Mouse (Mus musculus) G1E (cell line): ENCODE results near the gene Cnbd2. TPM values are rescaled to one million over a fixed set of nuclear protein-coding genes. Genes with fewer than 3 reads are reported as not detected.

Experiments
- ATAC-seq: 2 replicates; pipeline ENCODE4 v1.8.0; 2016; ENCODE audit warnings: mild to moderate bottlenecking; ENCODE audit not compliant: insufficient number of reproducible peaks, poor library complexity, low FRiP score, severe bottlenecking; ENCODE audit errors: extremely low read depth
- DNase-seq: peaks from one replicate; pipeline ENCODE4 v3.0.0; 2012; ENCODE audit warnings: low spot score
- H3K27me3 ChIP-seq: 2 replicates; pipeline ENCODE4 v1.6.1; 2012; ENCODE audit warnings: mild to moderate bottlenecking, low read length, inconsistent platforms; ENCODE audit not compliant: insufficient read depth
- H3K36me3 ChIP-seq: replicated peaks from 2 replicates; pipeline ENCODE3; 2012; ENCODE audit warnings: mild to moderate bottlenecking, inconsistent platforms
- H3K4me1 ChIP-seq: 2 replicates; pipeline ENCODE4 v1.6.1; 2012; ENCODE audit warnings: low read depth, low read length, inconsistent platforms, mixed read lengths; ENCODE audit not compliant: insufficient read depth
- H3K4me3 ChIP-seq: 2 replicates; pipeline ENCODE4 v1.5.1; 2012; ENCODE audit warnings: low read depth, mild to moderate bottlenecking, inconsistent platforms, low read length, moderate library complexity, mixed read lengths
- H3K9me3 ChIP-seq: replicated peaks from 2 replicates; pipeline ENCODE4 v1.6.1; 2012; ENCODE audit warnings: inconsistent platforms
- CTCF ChIP-seq: IDR thresholded peaks from 2 replicates; pipeline ENCODE4 v1.5.1; 2012; ENCODE audit warnings: low read depth, low read length, inconsistent platforms, mixed read lengths
- GATA1 ChIP-seq: IDR thresholded peaks from 2 replicates; pipeline ENCODE4 v1.6.1; 2012; ENCODE audit warnings: borderline replicate concordance, low read length, inconsistent platforms, mixed read lengths
- GATA2 ChIP-seq: IDR thresholded peaks from 2 replicates; pipeline ENCODE4 v1.6.1; 2012; ENCODE audit warnings: low read depth, low read length, inconsistent platforms, borderline replicate concordance
- POLR2AphosphoS5 ChIP-seq: IDR thresholded peaks from 2 replicates; pipeline ENCODE4 v1.6.1; 2012; ENCODE audit warnings: low read depth, low read length, inconsistent platforms; ENCODE audit not compliant: insufficient replicate concordance
- TAL1 ChIP-seq: conservative IDR thresholded peaks from 2 replicates; pipeline ENCODE4 v1.6.1; 2012; ENCODE audit warnings: low read depth, low read length, inconsistent platforms, mixed read lengths
- polyA plus RNA-seq: library from polyadenylated mRNA; stranded (reverse); fragments of >175 nt; gene quantifications from 2 replicates; pipeline ENCODE4 v1.2.3, GENCODE M21; 2012
- total RNA-seq, 2 experiments: library from RNA; stranded (forward) in 1 of 2; stranded (reverse) in 1 of 2; fragments of 200-1000 nt in 1 of 2; fragments of >200 nt in 1 of 2; fragmentation: Nextera tagmentation in 1 of 2; gene quantifications; 2 replicates each; pipeline ENCODE4 v1.2.3; 2014 to 2017

The Cnbd2 gene
- total and polyA plus RNA-seq, 3 experiments = 1.4 to 22.6 (median 11.5) TPM

DNA sequence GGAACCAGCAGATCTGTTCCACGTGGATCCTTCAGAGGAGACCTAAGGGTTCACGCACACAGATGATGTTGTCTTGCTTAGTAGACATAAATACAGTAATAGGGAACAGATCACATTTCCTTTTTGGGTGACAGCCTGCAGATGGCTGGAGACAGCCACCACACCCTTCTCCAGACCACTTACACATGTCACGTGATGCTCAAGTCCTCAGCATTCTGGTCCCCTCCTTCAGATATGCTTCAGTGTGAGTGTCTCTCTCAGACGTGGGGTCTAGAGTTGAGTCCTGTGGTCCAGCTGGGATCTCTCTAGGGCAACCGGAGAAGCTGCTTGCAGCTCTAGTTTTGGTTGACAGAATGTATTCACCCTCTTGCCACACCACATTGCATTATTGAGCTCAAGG is 106.4 kb downstream of the Cnbd2 start:
- Histone ChIP-seq H3K27me3 (peaks cover 30% of the 10 kb centered on the region), H3K9me3 (no peaks in the 10 kb centered on the region), H3K36me3 (no peaks in the 10 kb centered on the region), H3K4me1 (peaks cover 10% of the 10 kb centered on the region), H3K4me3 (no peak overlapping the region)
- DNase-seq = no peak
- no peak for TF ChIP-seq CTCF
- TF ChIP-seq GATA1 = no peak
- TF ChIP-seq GATA2 = no peak
- TF ChIP-seq TAL1 = no peak
- no peak for TF ChIP-seq POLR2AphosphoS5
- ATAC-seq = no peak

DNA sequence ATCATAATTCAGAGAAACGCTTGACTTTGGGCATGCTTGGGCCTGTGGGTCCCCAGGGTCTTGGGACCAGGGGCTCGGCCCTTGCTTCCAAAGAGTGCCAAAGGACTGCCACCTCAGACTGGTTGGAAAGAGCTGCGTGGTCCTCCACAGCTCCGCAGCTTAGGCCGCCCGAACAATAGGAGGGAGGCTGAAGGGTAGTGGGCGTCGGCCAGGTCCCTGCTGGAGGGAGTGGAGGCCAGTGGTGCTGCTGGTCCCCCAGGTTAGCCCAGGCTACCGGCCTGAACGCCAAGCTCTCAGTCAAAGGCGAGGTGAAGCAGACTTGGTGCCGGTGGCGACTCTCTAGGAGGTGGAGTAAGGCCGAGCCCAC is 108.2 kb downstream of the Cnbd2 start:
- TF ChIP-seq GATA1 (no peak), POLR2AphosphoS5 (no peak), TAL1 (no peak), CTCF (no peak), GATA2 (no peak)
- Histone ChIP-seq H3K9me3 (no peaks in the 10 kb centered on the region), H3K4me3 (no peak overlapping the region), H3K36me3 (no peaks in the 10 kb centered on the region), H3K27me3 (peaks cover 41% of the 10 kb centered on the region), H3K4me1 (peaks cover 10% of the 10 kb centered on the region)
- DNase-seq (no peak), ATAC-seq (no peak)

DNA sequence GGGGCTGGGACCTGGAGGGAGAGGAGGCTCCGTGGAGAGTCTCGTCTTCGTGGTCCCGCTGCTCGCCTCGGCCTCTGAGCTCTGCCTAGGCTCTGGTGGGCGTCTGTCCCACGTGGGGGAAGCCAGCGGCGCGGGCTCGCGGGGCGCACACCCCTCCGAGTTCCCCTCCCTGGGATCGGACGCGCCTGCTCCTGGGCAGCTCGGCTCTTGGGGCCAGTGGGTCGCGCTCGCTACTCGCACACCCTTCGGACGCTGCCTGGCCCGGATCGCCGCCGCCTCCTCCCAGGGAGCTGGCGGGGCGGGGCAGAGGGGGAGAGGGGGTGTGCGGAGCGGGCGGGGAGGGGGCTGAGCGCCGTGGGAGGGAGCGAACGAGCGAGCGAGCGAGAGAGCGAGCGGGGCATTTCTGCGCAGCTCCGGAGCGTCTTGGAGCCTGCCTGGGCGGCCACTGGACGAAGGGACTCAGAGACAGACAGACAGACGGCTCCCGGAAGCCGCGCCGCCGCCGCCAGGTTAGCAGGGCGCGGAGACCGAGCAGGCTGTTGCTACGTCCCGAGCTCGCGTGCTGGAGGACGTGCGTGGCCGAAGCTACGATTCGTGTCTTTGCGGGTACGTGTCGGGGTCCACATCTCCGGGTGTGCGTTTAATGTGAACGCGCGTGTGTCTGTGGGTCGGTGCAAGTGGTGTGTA is 108.7 kb downstream of the Cnbd2 start, which contains the start of gene Epb41l1:
Gene Epb41l1, plus strand, starts transcription at position 216 of the 687 bp plus-strand sequence.
- Histone ChIP-seq H3K9me3 (no peaks in the 10 kb centered on the region), H3K27me3 (peaks cover 45% of the 10 kb centered on the region), H3K36me3 (no peaks in the 10 kb centered on the region), H3K4me1 (peaks cover 10% of the 10 kb centered on the region), H3K4me3 (no peak within 1 kb of the TSS; the same call in 1 of the 2 replicates)
- no peak for DNase-seq
- TF ChIP-seq GATA2 (no peak), POLR2AphosphoS5 (no peak), TAL1 (no peak), CTCF (no peak)
- ATAC-seq = no peak

DNA sequence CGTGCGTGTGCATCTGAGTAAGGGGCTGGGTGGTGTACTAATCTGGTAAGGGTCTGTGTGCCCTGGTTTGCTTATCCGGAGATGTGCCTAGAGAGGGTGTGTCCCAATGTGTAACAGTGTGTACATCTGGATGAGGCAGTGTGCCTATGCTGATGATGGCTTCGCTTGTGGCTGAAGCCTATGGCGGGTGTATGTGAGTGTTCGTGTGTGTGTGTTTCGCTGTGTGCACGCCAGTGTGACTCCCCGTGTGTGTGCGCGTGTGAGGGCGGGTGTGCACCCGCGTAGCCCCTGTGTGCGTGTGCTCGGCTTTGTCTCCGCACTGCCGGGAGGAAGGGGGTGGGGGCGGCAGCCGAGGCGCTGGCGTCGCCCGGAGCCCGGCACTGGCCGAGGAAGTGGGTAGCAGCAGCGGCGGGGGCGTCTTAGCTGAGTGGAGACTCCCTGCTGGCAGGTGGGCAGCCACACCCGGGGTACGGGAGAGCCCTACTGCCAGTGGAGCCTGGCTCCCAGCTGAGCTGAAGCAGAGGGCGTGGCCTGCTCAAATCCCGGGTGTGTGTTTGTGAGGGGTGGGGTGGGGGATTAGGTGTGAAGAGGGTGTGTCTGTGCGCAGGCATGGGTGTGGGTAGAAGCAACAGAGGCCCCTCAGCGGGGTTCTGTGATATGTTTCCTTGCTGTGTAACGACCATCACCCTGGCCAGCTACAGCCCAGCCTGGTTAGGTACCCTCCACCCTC is 109.4 kb downstream of the Cnbd2 start:
- no peak for TF ChIP-seq GATA2
- TF ChIP-seq TAL1 = no peak
- no peak for TF ChIP-seq CTCF
- TF ChIP-seq POLR2AphosphoS5 = no peak
- TF ChIP-seq GATA1 = no peak
- H3K36me3 ChIP-seq = no peaks in the 10 kb centered on the region
- peaks cover 45% of the 10 kb centered on the region for H3K27me3 ChIP-seq
- DNase-seq = no peak
- no peak for ATAC-seq
- H3K9me3 ChIP-seq = no peaks in the 10 kb centered on the region
- H3K4me3 ChIP-seq = no peak overlapping the region; the same call in 1 of the 2 replicates
- peaks cover 10% of the 10 kb centered on the region for H3K4me1 ChIP-seq

DNA sequence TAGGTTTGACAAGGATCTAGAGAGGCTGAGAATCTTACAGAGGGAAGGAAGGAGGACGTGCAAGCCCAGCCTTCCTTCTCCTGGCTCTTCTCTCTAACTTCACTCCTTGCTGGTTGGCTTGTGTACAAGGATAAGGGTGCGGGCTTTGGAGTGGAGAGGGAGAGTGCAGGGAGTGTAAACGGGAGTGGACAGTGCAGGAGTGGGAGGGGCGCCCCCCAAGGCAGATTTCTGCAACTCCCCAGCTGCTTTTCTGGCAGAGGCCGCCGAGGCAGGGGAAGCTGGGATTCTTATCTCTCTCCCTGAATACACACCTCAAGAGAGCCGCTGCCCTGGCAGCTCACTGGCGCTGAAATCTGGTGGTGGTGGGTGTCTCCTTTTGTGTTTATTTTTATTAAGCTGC is 110.5 kb downstream of the Cnbd2 start:
- H3K27me3 ChIP-seq = peaks cover 45% of the 10 kb centered on the region
- no peak for TF ChIP-seq GATA1
- TF ChIP-seq POLR2AphosphoS5 = no peak
- no peak for TF ChIP-seq GATA2
- no peak for TF ChIP-seq CTCF
- TF ChIP-seq TAL1 = no peak

DNA sequence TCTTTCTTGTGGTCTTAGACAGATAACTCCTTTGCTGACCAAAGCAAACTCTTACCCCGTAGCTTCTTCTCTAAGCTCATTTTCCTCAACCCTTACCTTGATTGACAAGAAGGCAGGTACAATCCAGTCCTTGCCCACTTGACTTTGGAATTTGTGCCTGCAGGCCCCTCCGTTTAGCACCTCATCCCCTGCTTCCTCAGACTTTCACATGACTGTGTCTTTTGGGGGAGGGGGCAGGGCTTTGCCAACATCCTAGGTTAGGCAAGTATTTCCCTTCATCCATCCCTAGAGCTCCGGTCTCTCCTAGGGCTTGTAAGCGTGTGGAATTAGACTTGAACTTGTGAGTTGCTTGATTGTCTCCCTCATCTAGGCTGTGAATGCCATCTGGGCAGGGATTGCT is 111.6 kb downstream of the Cnbd2 start:
- TF ChIP-seq TAL1 (no peak), CTCF (no peak), POLR2AphosphoS5 (no peak), GATA2 (no peak)
- Histone ChIP-seq H3K4me1 (peaks cover 7% of the 10 kb centered on the region; the same call in 1 of the 2 replicates), H3K27me3 (peaks cover 44% of the 10 kb centered on the region), H3K9me3 (no peaks in the 10 kb centered on the region), H3K4me3 (no peak overlapping the region), H3K36me3 (no peaks in the 10 kb centered on the region)
- ATAC-seq (no peak), DNase-seq (no peak)

More for the DNA sequence above, 110.5 kb downstream of the Cnbd2 start:
- no peak for ATAC-seq
- peaks cover 7% of the 10 kb centered on the region; the same call in 1 of the 2 replicates for H3K4me1 ChIP-seq
- no peaks in the 10 kb centered on the region for H3K9me3 ChIP-seq
- no peaks in the 10 kb centered on the region for H3K36me3 ChIP-seq
- H3K4me3 ChIP-seq = no peak overlapping the region
- DNase-seq = no peak

Other genes starting within 250 kb of the Cnbd2 start
- 1.4 and 4.9 TPM in 2 replicates for gene Spag4, start 247.1 kb upstream of the Cnbd2 start, total RNA-seq (2014; fragmentation: Nextera tagmentation)
- gene Spag4, start 247.1 kb upstream of the Cnbd2 start, total RNA-seq (2017) = 0.64 and 0.93 TPM in 2 replicates
- gene Spag4, start 247.1 kb upstream of the Cnbd2 start, polyA plus RNA-seq = 0.82 and 1.3 TPM in 2 replicates
- gene Cpne1, start 200.3 kb upstream of the Cnbd2 start, total RNA-seq (2014; fragmentation: Nextera tagmentation) = 43.2 and 63.3 TPM in 2 replicates
- 40.1 and 42.0 TPM in 2 replicates for gene Cpne1, start 200.3 kb upstream of the Cnbd2 start, total RNA-seq (2017)
- gene Cpne1, start 200.3 kb upstream of the Cnbd2 start, polyA plus RNA-seq = 55.9 and 73.7 TPM in 2 replicates
- gene Rbm12, start 200.3 kb upstream of the Cnbd2 start, total RNA-seq (2014; fragmentation: Nextera tagmentation) = 50.5 and 67.5 TPM in 2 replicates
- 25.4 and 39.7 TPM in 2 replicates for gene Rbm12, start 200.3 kb upstream of the Cnbd2 start, total RNA-seq (2017)
- 5.6 TPM in 2 replicates for gene Rbm12, start 200.3 kb upstream of the Cnbd2 start, polyA plus RNA-seq
- gene Gm28036, start 185.2 kb upstream of the Cnbd2 start, total RNA-seq (2014; fragmentation: Nextera tagmentation) = 17.3 and 17.6 TPM in 2 replicates
- 12.0 and 15.6 TPM in 2 replicates for gene Gm28036, start 185.2 kb upstream of the Cnbd2 start, total RNA-seq (2017)
- gene Gm28036, start 185.2 kb upstream of the Cnbd2 start, polyA plus RNA-seq = 9.0 and 13.5 TPM in 2 replicates
- gene Romo1, start 168.3 kb upstream of the Cnbd2 start, total RNA-seq (2014; fragmentation: Nextera tagmentation) = 99.3 and 127 TPM in 2 replicates
- gene Romo1, start 168.3 kb upstream of the Cnbd2 start, total RNA-seq (2017) = 38.4 and 52.4 TPM in 2 replicates
- gene Romo1, start 168.3 kb upstream of the Cnbd2 start, polyA plus RNA-seq = 300 and 385 TPM in 2 replicates
- 27.9 and 33.9 TPM in 2 replicates for gene Nfs1, start 168.1 kb upstream of the Cnbd2 start, total RNA-seq (2014; fragmentation: Nextera tagmentation)
- gene Nfs1, start 168.1 kb upstream of the Cnbd2 start, total RNA-seq (2017) = 46.2 and 49.1 TPM in 2 replicates
- 31.4 and 36.3 TPM in 2 replicates for gene Nfs1, start 168.1 kb upstream of the Cnbd2 start, polyA plus RNA-seq
- gene Rbm39, start 132.1 kb upstream of the Cnbd2 start, total RNA-seq (2014; fragmentation: Nextera tagmentation) = 781 and 795 TPM in 2 replicates
- 710 and 759 TPM in 2 replicates for gene Rbm39, start 132.1 kb upstream of the Cnbd2 start, total RNA-seq (2017)
- gene Rbm39, start 132.1 kb upstream of the Cnbd2 start, polyA plus RNA-seq = 282 and 295 TPM in 2 replicates
- gene Phf20, start 115.8 kb upstream of the Cnbd2 start, total RNA-seq (2014; fragmentation: Nextera tagmentation) = 63.5 and 63.9 TPM in 2 replicates
- 45.8 and 48.2 TPM in 2 replicates for gene Phf20, start 115.8 kb upstream of the Cnbd2 start, total RNA-seq (2017)
- 29.5 and 37.8 TPM in 2 replicates for gene Phf20, start 115.8 kb upstream of the Cnbd2 start, polyA plus RNA-seq
- gene Scand1, start 405 bp downstream of the Cnbd2 start, total RNA-seq (2014; fragmentation: Nextera tagmentation) = 11.6 and 12.2 TPM in 2 replicates
- 243 and 516 TPM in 2 replicates for gene Scand1, start 405 bp downstream of the Cnbd2 start, total RNA-seq (2017)
- 844 and 1,244 TPM in 2 replicates for gene Scand1, start 405 bp downstream of the Cnbd2 start, polyA plus RNA-seq
- 1.4 and 8.4 TPM in 2 replicates for gene Epb41l1, start 108.6 kb downstream of the Cnbd2 start, total RNA-seq (2014; fragmentation: Nextera tagmentation)
- gene Epb41l1, start 108.6 kb downstream of the Cnbd2 start, total RNA-seq (2017) = 0.06 and 0.44 TPM in 2 replicates
- 0.09 TPM in 1 of 2 replicates, not detected in the other for gene Epb41l1, start 108.6 kb downstream of the Cnbd2 start, polyA plus RNA-seq
- 19.5 and 19.7 TPM in 2 replicates for gene Aar2, start 235.3 kb downstream of the Cnbd2 start, total RNA-seq (2014; fragmentation: Nextera tagmentation)
- 13.3 and 17.2 TPM in 2 replicates for gene Aar2, start 235.3 kb downstream of the Cnbd2 start, total RNA-seq (2017)
- gene Aar2, start 235.3 kb downstream of the Cnbd2 start, polyA plus RNA-seq = 16.3 and 25.0 TPM in 2 replicates